Mouse (Mus musculus) liver, embryonic 11.5 days (tissue): ENCODE measurements at regions not wholly inside any gene's neighbourhood (a gene's known extent, or its start where the extent isn't known, plus 50 kb on each side); places are given as distances from the start of the nearest gene placed in this dataset.

Experiments
- ATAC-seq: fragments of 200-750 bp; cut with Nextera tagmentation; replicated peaks from 2 replicates; pipeline ENCODE4 v1.8.0; 2017; ENCODE audit warnings: moderate number of reproducible peaks, mild to moderate bottlenecking, moderate TSS enrichment, moderate library complexity; ENCODE audit not compliant: low FRiP score
- DNase-seq: peaks from one replicate; pipeline ENCODE4 v3.0.0-alpha.2; 2017; ENCODE audit warnings: low spot score
- H3K27ac ChIP-seq: fragments of 300-500 bp; sonication (generic); 2 replicates; pipeline ENCODE4 v1.5.1; 2014; ENCODE audit warnings: mild to moderate bottlenecking, low read depth, low read length, control low read depth
- H3K27me3 ChIP-seq: fragments of 300-500 bp; sonication (generic); replicated peaks from 2 replicates; pipeline ENCODE4 v1.6.1; 2014; ENCODE audit warnings: low read length, mixed read lengths; ENCODE audit not compliant: control insufficient read depth, insufficient read depth
- H3K36me3 ChIP-seq: fragments of 300-500 bp; sonication (generic); 2 replicates; pipeline ENCODE4 v1.6.1; 2014; ENCODE audit warnings: mild to moderate bottlenecking, low read length, moderate library complexity, mixed read lengths; ENCODE audit not compliant: control insufficient read depth, insufficient read depth
- H3K4me1 ChIP-seq: fragments of 300-500 bp; sonication (generic); replicated peaks from 2 replicates; pipeline ENCODE4 v1.6.1; 2014; ENCODE audit warnings: low read length, mixed read lengths; ENCODE audit not compliant: control insufficient read depth, insufficient read depth
- H3K4me2 ChIP-seq: fragments of 300-500 bp; sonication (generic); 2 replicates; pipeline ENCODE4 v1.6.1; 2014; ENCODE audit warnings: mild to moderate bottlenecking, control low read depth, moderate library complexity
- H3K4me3 ChIP-seq: fragments of 300-500 bp; sonication (generic); 2 replicates; pipeline ENCODE4 v1.5.1; 2014; ENCODE audit warnings: low read depth, low read length, control low read depth
- H3K9ac ChIP-seq: fragments of 300-500 bp; sonication (generic); 2 replicates; pipeline ENCODE4 v1.6.1; 2014; ENCODE audit warnings: low read depth, low read length, control low read depth
- H3K9me3 ChIP-seq: fragments of 300-500 bp; sonication (generic); 2 replicates; pipeline ENCODE4 v1.6.1; 2016; ENCODE audit warnings: low read length, inconsistent platforms, mixed read lengths; ENCODE audit not compliant: control insufficient read depth
- WGBS: fragments of 180-500 bp; shearing (Covaris S2); extraction: QIAGEN DNeasy Blood & Tissue Kit; methylation state at CpG from one replicate; pipeline ENCODE4 v1.1.7; 2014; 5-methylcytosine and 5-hydroxymethylcytosine counted together

DNA sequence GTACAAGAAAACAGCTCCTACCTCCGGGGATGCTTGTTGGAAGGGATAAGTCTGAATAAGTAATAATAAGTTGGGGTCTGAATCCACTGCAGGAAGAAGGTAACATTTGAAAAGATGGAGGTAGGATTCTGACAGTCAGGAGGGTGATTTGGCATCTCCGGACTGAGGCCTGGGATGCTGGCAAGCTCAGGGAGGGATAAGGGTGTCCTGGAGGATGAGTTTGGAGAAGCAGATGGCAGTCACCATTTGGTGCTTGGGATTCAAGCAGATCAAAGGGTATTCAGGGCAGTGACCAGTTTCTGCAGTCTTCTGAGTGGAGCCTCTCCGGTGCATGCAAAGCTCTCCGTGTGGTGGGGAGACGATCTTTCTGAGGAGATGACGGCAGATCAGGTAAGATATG lies 62.9 kb upstream of the Gm2310 start:
- Histone ChIP-seq H3K4me2 (no peak overlapping the region), H3K4me1 (no peaks in the 10 kb centered on the region), H3K27ac (no peak overlapping the region), H3K27me3 (no peaks in the 10 kb centered on the region), H3K4me3 (no peak overlapping the region), H3K9me3 (no peaks in the 10 kb centered on the region), H3K9ac (no peak overlapping the region), H3K36me3 (no peaks in the 10 kb centered on the region)
- 64% methylated on average over 6 of the region's 6 CpGs for WGBS
- no peak for ATAC-seq
- DNase-seq: no peak

DNA sequence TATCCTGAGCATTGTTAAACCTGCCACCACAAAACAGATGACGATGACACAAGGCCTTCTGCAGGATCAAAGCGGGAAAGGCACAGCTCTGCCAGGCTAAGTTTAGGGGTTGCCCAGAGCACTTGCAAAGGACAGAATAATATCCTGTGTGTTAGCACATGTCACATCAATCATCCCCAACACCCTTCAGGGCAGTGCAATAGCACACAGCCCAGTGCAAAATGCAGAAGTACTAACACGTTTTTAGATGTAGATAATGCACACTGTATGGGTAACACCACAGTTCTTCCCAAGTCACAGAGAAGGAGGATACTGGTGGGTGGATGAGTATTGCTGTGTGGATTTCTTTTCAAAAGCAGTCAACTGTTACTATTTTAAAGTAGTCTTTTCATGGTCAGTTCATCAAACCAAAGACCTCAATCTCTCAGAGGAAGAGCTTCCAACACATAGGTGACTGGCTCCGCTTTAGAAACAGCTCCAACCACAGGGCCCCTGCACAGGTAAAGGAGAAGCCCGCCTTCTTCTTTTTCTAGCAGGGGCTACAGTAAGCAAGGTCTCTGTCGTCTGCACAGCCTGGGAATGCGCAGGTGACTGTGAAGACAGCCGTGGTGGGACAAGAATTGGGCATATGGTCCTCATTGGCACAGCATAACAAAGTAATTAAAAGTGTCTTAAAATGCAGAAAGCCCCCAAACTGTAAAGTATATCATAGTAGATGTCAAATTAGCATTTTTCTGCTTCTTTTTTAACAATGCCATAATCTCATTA lies 61.6 kb upstream of the Gm2310 start:
- no peak overlapping the region for H3K4me2 ChIP-seq
- no peaks in the 10 kb centered on the region for H3K36me3 ChIP-seq
- WGBS: 47% methylated on average over 8 of the region's 8 CpGs
- no peaks in the 10 kb centered on the region for H3K27me3 ChIP-seq
- ATAC-seq: no peak
- no peaks in the 10 kb centered on the region for H3K9me3 ChIP-seq
- DNase-seq: no peak
- no peak overlapping the region for H3K4me3 ChIP-seq
- no peak overlapping the region for H3K9ac ChIP-seq
- no peaks in the 10 kb centered on the region for H3K4me1 ChIP-seq
- H3K27ac ChIP-seq: no peak overlapping the region

DNA sequence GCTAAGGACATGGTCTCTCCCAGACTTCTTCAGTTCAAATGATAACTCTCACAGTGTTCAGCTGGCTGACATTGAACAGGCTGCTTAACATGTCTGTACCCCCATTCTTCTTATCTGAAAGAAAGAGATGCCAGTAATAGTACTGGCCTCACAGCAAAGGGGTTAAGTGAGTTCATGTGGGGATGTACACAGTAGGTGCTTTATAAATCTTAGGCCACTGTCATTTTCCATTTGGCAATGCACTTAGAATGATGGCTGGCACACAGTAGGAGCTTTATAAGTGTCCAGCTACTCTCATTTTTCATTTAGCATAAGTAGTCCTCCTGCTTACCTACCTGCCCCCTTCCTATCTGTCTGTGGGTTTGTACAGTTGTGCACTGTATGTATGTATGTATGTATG lies 60.3 kb upstream of the Gm2310 start:
- Histone ChIP-seq H3K36me3 (no peaks in the 10 kb centered on the region), H3K9ac (no peak overlapping the region), H3K27ac (no peak overlapping the region), H3K9me3 (no peaks in the 10 kb centered on the region), H3K27me3 (no peaks in the 10 kb centered on the region), H3K4me1 (no peaks in the 10 kb centered on the region), H3K4me3 (no peak overlapping the region), H3K4me2 (no peak overlapping the region)
- DNase-seq: no peak
- ATAC-seq: no peak

DNA sequence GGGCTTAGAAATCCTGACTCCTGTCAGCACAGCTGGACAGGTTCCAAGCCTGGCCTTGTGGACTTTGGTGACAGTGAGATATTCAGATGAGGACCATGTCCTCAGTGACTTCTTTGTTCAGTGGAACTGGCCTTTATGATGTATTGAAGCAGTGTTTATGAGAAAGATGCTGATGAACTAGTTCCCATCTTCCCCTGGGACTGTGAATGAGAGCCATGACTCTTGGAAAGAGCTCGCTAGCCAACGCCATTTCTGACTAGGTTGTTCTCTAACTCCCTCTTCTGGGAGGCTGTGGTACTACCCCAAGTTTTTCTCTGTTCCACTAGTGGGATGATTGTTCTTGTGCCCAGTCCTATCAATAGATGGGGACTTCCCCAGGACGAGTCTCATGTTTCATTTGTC lies 57.7 kb upstream of the Gm2310 start:
- Histone ChIP-seq H3K36me3 (no peaks in the 10 kb centered on the region), H3K9me3 (no peaks in the 10 kb centered on the region), H3K4me2 (no peak overlapping the region), H3K9ac (no peak overlapping the region), H3K27me3 (no peaks in the 10 kb centered on the region), H3K4me1 (no peaks in the 10 kb centered on the region), H3K4me3 (no peak overlapping the region), H3K27ac (no peak overlapping the region)
- ATAC-seq (no peak), DNase-seq (no peak)
- WGBS: 18% methylated on average over 3 of the region's 3 CpGs

DNA sequence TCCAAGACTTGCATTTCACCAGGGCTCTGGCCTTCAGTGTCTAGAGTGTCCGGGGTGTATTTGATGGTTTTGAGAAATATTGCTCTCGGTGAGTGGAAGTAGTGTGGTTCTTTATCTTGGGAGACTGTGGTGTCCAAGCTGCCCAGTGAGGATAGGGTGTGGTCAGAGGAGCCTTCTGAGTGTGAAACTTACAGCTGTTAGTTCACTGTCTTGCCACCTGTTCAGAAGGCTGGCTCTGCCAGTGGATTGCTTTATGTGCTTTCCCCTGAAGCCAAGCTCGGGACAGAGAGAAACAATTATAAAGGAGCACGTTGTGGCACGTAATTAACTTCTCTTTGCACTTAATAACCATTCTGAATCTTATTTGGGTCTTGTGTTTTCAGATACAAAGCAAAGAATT lies 57.2 kb upstream of the Gm2310 start:
- no peaks in the 10 kb centered on the region for H3K9me3 ChIP-seq
- no peak overlapping the region for H3K4me2 ChIP-seq
- no peaks in the 10 kb centered on the region for H3K36me3 ChIP-seq
- no peaks in the 10 kb centered on the region for H3K27me3 ChIP-seq
- 62% methylated on average over 5 of the region's 5 CpGs for WGBS
- no peak overlapping the region for H3K27ac ChIP-seq
- no peak overlapping the region for H3K4me3 ChIP-seq
- DNase-seq: no peak
- ATAC-seq: no peak
- H3K4me1 ChIP-seq: no peaks in the 10 kb centered on the region
- H3K9ac ChIP-seq: no peak overlapping the region

DNA sequence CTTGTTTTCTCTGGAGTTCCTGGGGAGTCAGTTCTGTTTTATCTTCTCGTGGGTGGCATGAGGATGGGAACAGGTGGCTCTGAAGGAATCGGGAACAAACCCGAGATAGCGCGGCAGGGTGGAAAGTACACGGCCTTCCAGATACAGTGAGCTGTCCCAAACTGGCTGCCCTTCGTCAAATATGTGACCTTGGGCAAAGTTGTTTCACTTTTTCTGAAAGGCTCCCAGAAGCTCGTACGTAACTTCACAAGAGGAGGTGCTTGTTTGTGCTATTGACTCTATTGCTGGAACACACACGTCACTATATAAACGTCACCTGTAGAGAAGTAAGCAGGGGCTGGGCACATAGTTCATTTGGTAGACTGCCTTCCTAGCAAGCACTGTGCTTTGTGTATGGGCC lies 49.9 kb upstream of the Gm2310 start:
- H3K27ac ChIP-seq: no peak overlapping the region
- peaks cover 9% of the 10 kb centered on the region for H3K4me1 ChIP-seq
- H3K36me3 ChIP-seq: no peaks in the 10 kb centered on the region
- no peak overlapping the region for H3K9ac ChIP-seq
- peak overlapping the region; percentile 94 for H3K4me2 ChIP-seq
- H3K4me3 ChIP-seq: peak overlapping the region; percentile 61
- no peak for DNase-seq
- peak; percentile 12; the same call in 1 of the 2 replicates for ATAC-seq
- WGBS: 9% methylated on average over 11 of the region's 11 CpGs
- H3K27me3 ChIP-seq: peaks cover 7% of the 10 kb centered on the region
- H3K9me3 ChIP-seq: no peaks in the 10 kb centered on the region
